Mouse (Mus musculus) neural tube, embryonic 12.5 days (tissue): ENCODE measurements at regions not wholly inside any gene's neighbourhood (a gene's known extent, or its start where the extent isn't known, plus 50 kb on each side); places are given as distances from the start of the nearest gene placed in this dataset.

Experiments
- ATAC-seq: fragments of 200-750 bp; cut with Nextera tagmentation; 2 replicates; pipeline ENCODE4 v1.8.0; 2017; ENCODE audit warnings: low read depth, mild to moderate bottlenecking, moderate TSS enrichment, moderate library complexity; ENCODE audit not compliant: low FRiP score
- H3K27ac ChIP-seq: fragments of 300-500 bp; sonication (generic); 2 replicates; pipeline ENCODE4 v1.5.1; 2016
- H3K27me3 ChIP-seq: fragments of 300-500 bp; sonication (generic); replicated peaks from 2 replicates; pipeline ENCODE4 v1.6.1; 2016; ENCODE audit warnings: mild to moderate bottlenecking
- H3K36me3 ChIP-seq: fragments of 300-500 bp; sonication (generic); 2 replicates; pipeline ENCODE4 v1.6.1; 2016; ENCODE audit warnings: mild to moderate bottlenecking
- H3K4me1 ChIP-seq: fragments of 300-500 bp; sonication (generic); 2 replicates; pipeline ENCODE4 v1.6.1; 2016
- H3K4me2 ChIP-seq: fragments of 300-500 bp; sonication (generic); replicated peaks from 2 replicates; pipeline ENCODE4 v1.6.1; 2016; ENCODE audit warnings: mild to moderate bottlenecking
- H3K4me3 ChIP-seq: fragments of 300-500 bp; sonication (generic); 2 replicates; pipeline ENCODE4 v1.5.1; 2016
- H3K9ac ChIP-seq: fragments of 300-500 bp; sonication (generic); 2 replicates; pipeline ENCODE4 v1.6.1; 2016; ENCODE audit warnings: mild to moderate bottlenecking
- H3K9me3 ChIP-seq: fragments of 300-500 bp; sonication (generic); 2 replicates; pipeline ENCODE4 v1.6.1; 2016; ENCODE audit warnings: mild to moderate bottlenecking
- WGBS: fragments of 180-500 bp; shearing (Covaris S2); methylation state at CpG from one replicate; pipeline ENCODE4 v1.1.7; 2016; 5-methylcytosine and 5-hydroxymethylcytosine counted together

DNA sequence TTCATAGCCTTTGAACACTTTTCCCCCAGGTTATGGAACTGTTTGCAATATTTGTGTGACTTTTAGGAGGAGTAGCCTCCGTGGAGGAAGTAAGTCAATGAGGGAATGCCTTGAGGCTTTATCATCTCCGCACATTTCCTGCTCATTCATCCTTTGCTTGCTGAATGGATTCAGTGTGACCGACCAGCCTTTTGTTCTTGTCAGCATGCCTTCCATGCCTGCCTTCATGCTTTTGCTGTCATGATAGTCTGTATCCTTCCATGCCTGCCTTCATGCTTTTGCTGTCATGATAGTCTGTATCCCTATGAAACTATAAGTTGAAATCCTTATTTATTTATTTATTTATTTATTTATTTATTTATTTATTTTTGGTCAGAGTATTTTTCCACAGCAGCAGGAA is 87.8 kb upstream of the Rorb start:
- ATAC-seq, result peak; percentile 56; the same call in 1 of the 2 replicates
- Histone ChIP-seq H3K4me2 (no peak overlapping the region), H3K27ac (no peak overlapping the region), H3K36me3 (no peaks in the 10 kb centered on the region), H3K9ac (no peak overlapping the region), H3K4me3 (no peak overlapping the region), H3K27me3 (no peaks in the 10 kb centered on the region), H3K9me3 (no peaks in the 10 kb centered on the region), H3K4me1 (no peaks in the 10 kb centered on the region)
- 24% methylated on average over 3 of the region's 3 CpGs for WGBS

DNA sequence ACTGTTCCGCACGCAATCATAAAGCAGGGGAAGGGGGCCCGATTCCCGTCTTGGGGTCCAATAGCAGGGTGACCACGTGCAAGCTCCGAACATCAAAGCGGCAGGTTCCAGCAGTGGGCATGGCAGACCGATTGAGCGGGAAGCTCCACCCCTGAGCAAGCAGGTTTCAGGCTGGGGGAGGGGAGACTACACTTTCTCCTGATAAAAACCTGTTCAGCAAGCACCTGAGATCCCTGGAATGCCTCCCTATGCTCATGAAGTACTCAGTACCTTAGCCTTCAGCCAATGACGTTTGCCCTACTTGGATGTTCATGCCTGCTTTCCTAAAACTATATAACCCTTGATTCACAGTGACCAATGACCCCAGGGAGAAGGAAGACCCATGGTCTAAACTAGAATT is 83.7 kb upstream of the Rorb start:
- no peaks in the 10 kb centered on the region for H3K27me3 ChIP-seq
- ATAC-seq, result no peak
- no peak overlapping the region for H3K4me3 ChIP-seq
- H3K27ac ChIP-seq, result no peak overlapping the region
- H3K9me3 ChIP-seq, result no peaks in the 10 kb centered on the region
- H3K9ac ChIP-seq, result no peak overlapping the region
- no peaks in the 10 kb centered on the region for H3K36me3 ChIP-seq
- no peaks in the 10 kb centered on the region for H3K4me1 ChIP-seq
- no peak overlapping the region for H3K4me2 ChIP-seq
- 42% methylated on average over 10 of the region's 10 CpGs for WGBS

DNA sequence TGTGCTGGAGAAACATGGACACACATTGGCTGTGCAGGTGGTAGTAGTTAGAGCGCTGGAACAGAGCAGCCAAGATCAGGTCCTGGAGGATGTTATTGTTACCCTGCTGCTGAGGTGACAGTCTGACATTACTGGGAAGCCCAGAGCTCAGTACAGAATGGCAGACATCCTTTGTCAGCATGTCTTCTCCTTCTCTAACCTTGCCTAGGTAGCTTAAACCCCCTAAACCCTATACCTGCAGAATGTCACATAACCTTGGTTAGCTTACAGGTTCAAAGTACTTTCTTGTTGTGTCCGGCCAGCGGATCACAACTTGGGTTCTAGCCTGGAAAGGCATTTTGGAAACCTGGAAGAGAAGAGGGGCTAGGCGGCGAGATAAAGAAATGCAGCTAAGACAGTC is 83.3 kb upstream of the Rorb start:
- no peak overlapping the region for H3K4me2 ChIP-seq
- H3K27me3 ChIP-seq, result no peaks in the 10 kb centered on the region
- H3K4me3 ChIP-seq, result no peak overlapping the region
- 76% methylated on average over 5 of the region's 5 CpGs for WGBS
- H3K9me3 ChIP-seq, result no peaks in the 10 kb centered on the region
- no peak overlapping the region for H3K9ac ChIP-seq
- no peaks in the 10 kb centered on the region for H3K36me3 ChIP-seq
- H3K4me1 ChIP-seq, result no peaks in the 10 kb centered on the region
- no peak for ATAC-seq
- H3K27ac ChIP-seq, result no peak overlapping the region

DNA sequence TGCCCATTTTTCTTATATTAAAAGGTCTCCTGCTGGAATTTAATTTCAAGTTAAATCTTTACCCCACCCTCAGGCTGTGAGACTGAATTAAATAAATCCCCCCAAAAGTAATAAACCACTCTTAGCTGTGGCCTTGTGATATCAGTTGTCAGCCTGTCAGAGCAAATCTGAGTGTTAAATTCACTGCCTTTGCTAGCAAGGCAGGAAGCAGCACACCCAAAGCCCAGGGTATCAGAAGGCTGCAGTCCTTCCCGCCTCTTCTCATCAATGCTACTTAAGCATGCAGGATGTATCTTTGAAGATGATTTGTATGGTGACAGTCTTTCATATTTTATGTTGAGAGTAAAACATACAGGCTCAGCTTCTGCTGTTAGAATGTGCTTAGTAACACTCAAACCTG is 61.8 kb upstream of the Rorb start:
- H3K9me3 ChIP-seq, result no peaks in the 10 kb centered on the region
- no peak overlapping the region for H3K4me3 ChIP-seq
- no peaks in the 10 kb centered on the region for H3K27me3 ChIP-seq
- H3K27ac ChIP-seq, result no peak overlapping the region
- H3K4me2 ChIP-seq, result no peak overlapping the region
- ATAC-seq, result no peak
- 76% methylated on average over 1 of the region's 1 CpGs for WGBS
- H3K36me3 ChIP-seq, result no peaks in the 10 kb centered on the region
- H3K4me1 ChIP-seq, result no peaks in the 10 kb centered on the region
- no peak overlapping the region for H3K9ac ChIP-seq

DNA sequence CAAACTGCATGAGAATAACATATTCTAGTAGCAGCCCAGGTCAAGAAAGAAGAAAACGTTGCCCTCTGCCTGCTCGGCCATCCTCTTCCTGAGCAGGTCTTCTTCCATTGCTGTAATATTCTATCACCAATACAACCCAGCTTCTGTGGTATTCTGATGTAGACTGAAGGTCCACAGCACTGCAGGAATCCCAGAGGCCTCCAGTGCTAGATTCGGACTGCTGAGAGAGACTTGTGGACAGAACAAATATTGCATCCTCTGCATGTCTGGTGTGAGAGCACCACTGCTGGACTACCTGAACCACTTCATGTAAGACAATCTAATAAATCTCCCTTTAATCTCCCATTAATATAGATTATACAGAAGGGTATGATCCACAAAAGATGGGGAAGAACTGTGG is 59.8 kb upstream of the Rorb start:
- WGBS, result 90% methylated on average over 3 of the region's 3 CpGs
- no peak for ATAC-seq
- Histone ChIP-seq H3K4me1 (no peaks in the 10 kb centered on the region), H3K4me2 (no peak overlapping the region), H3K36me3 (no peaks in the 10 kb centered on the region), H3K9ac (no peak overlapping the region), H3K27ac (no peak overlapping the region), H3K9me3 (no peaks in the 10 kb centered on the region), H3K27me3 (no peaks in the 10 kb centered on the region), H3K4me3 (no peak overlapping the region)
